Mouse (Mus musculus) cerebellum, adult 2 months (tissue): ENCODE measurements around the gene Mcoln3. TPM values are rescaled to one million over a fixed set of nuclear protein-coding genes. Genes with fewer than 3 reads are reported as not detected.

ENCODE experiments used
- DNase-seq, 2 experiments: peaks; one replicate each; pipeline ENCODE4 v3.0.0; 2021
- H3K27ac ChIP-seq: fragments of 200-500 bp; 2 replicates; pipeline ENCODE4 v1.5.1; 2012; ENCODE audit warnings: low read length, control low read depth, inconsistent platforms; ENCODE audit not compliant: insufficient read depth
- H3K27me3 ChIP-seq: fragments of 200-500 bp; 2 replicates; pipeline ENCODE4 v1.6.1; 2012; ENCODE audit warnings: inconsistent platforms, mild to moderate bottlenecking, low read length, moderate library complexity; ENCODE audit not compliant: control insufficient read depth, insufficient read depth
- H3K4me1 ChIP-seq: fragments of 200-500 bp; 2 replicates; pipeline ENCODE4 v1.6.1; 2011; ENCODE audit warnings: low read length; ENCODE audit not compliant: control insufficient read depth, insufficient read depth
- H3K4me3 ChIP-seq: fragments of 200-500 bp; replicated peaks from 2 replicates; pipeline ENCODE3; 2011; ENCODE audit warnings: mild to moderate bottlenecking, low read depth, low read length, control low read depth; ENCODE audit not compliant: insufficient read depth
- CTCF ChIP-seq: fragments of 200-500 bp; IDR thresholded peaks from 2 replicates; pipeline ENCODE4 v1.5.1; 2011; ENCODE audit warnings: low read depth, mild to moderate bottlenecking, control low read depth, low read length, moderate library complexity, borderline replicate concordance; ENCODE audit not compliant: insufficient read depth
- POLR2A ChIP-seq: fragments of 200-500 bp; IDR thresholded peaks from 2 replicates; pipeline ENCODE4 v1.6.1; 2011; ENCODE audit warnings: low read length, control low read depth, borderline replicate concordance; ENCODE audit not compliant: insufficient read depth
- WGBS: fragments of 180-500 bp; shearing (Covaris S2); methylation state at CpG from one replicate; pipeline ENCODE4 v1.1.7; 2018; 5-methylcytosine and 5-hydroxymethylcytosine counted together
- polyA plus RNA-seq: library from polyadenylated mRNA; depleted of rRNA; stranded (reverse); fragments of >200 nt; gene quantifications from 2 replicates; pipeline ENCODE4 v1.2.3, GENCODE M21; 2012

The Mcoln3 gene
- polyA plus RNA-seq, 1 experiment: 0.07 TPM

GRCm38 (mm10) chr3:146099925-146100324, 17.3 kb upstream of the Mcoln3 start:
- no peaks in the 10 kb centered on the region for H3K27me3 ChIP-seq
- no peak overlapping the region for H3K27ac ChIP-seq
- no peak overlapping the region for H3K4me3 ChIP-seq
- TF ChIP-seq CTCF (no peak), POLR2A (no peak)
- no peaks in the 10 kb centered on the region for H3K4me1 ChIP-seq
- DNase-seq: no peak

GRCm38 (mm10) chr3:146102049-146102448, 15.2 kb upstream of the Mcoln3 start:
- no peak for TF ChIP-seq POLR2A
- TF ChIP-seq CTCF: no peak
- Histone ChIP-seq H3K27ac (no peak overlapping the region), H3K27me3 (no peaks in the 10 kb centered on the region), H3K4me3 (no peak overlapping the region), H3K4me1 (no peaks in the 10 kb centered on the region)
- 54% methylated on average over 6 of the region's 6 CpGs for WGBS
- DNase-seq: no peak

- WGBS: 3% methylated on average over 18 of the region's 18 CpGs
- no peaks in the 10 kb centered on the region for H3K27me3 ChIP-seq
- no peak for DNase-seq
- no peak overlapping the region for H3K27ac ChIP-seq
- H3K4me3 ChIP-seq: peak overlapping the region; percentile 17
- H3K4me1 ChIP-seq: no peaks in the 10 kb centered on the region
- TF ChIP-seq CTCF (no peak), POLR2A (no peak)
These were observed 10.0 kb upstream of the Mcoln3 start for GRCm38 (mm10) chr3:146107116-146107849.

GRCm38 (mm10) chr3:146107921-146108571, 9.2 kb upstream of the Mcoln3 start, which contains the start of gene Wdr63:
TSS of gene Wdr63 (minus strand) at chr3:146108130.
- Histone ChIP-seq H3K4me1 (no peaks in the 10 kb centered on the region), H3K27me3 (no peaks in the 10 kb centered on the region), H3K27ac (no peak within 1 kb of the TSS), H3K4me3 (peak within 1 kb of the TSS; percentile 49)
- no peak for TF ChIP-seq CTCF
- TF ChIP-seq POLR2A: no peak
- peak; percentile 35 to 69 for DNase-seq
- WGBS: 13% methylated on average over 18 of the region's 18 CpGs

- DNase-seq: no peak
- no peaks in the 10 kb centered on the region for H3K4me1 ChIP-seq
- 81% methylated on average over 2 of the region's 2 CpGs for WGBS
- H3K27ac ChIP-seq: no peak overlapping the region
- no peaks in the 10 kb centered on the region for H3K27me3 ChIP-seq
- TF ChIP-seq POLR2A: no peak
- TF ChIP-seq CTCF: no peak
- H3K4me3 ChIP-seq: no peak overlapping the region
These were observed 8.3 kb upstream of the Mcoln3 start for GRCm38 (mm10) chr3:146108945-146109344.

GRCm38 (mm10) chr3:146110358-146110757, 6.9 kb upstream of the Mcoln3 start:
- H3K4me3 ChIP-seq: no peak overlapping the region
- H3K4me1 ChIP-seq: no peaks in the 10 kb centered on the region
- no peak overlapping the region for H3K27ac ChIP-seq
- no peaks in the 10 kb centered on the region for H3K27me3 ChIP-seq
- DNase-seq: no peak
- no peak for TF ChIP-seq CTCF
- TF ChIP-seq POLR2A: no peak
- WGBS: 75% methylated on average over 2 of the region's 2 CpGs

- TF ChIP-seq CTCF (no peak), POLR2A (no peak)
- DNase-seq: no peak
- no peak overlapping the region for H3K4me3 ChIP-seq
- 74% methylated on average over 6 of the region's 6 CpGs for WGBS
- H3K27me3 ChIP-seq: no peaks in the 10 kb centered on the region
- H3K27ac ChIP-seq: no peak overlapping the region
- no peaks in the 10 kb centered on the region for H3K4me1 ChIP-seq
These were observed 6.3 kb upstream of the Mcoln3 start for GRCm38 (mm10) chr3:146110916-146111315.

GRCm38 (mm10) chr3:146117997-146118457, 777 bp downstream of the Mcoln3 start:
- 0 out of 2 replicates have a peak, but pooled peaks cover 2% of the 10 kb centered on the region for H3K27me3 ChIP-seq
- H3K4me3 ChIP-seq: no peak overlapping the region
- TF ChIP-seq CTCF: no peak
- no peak for TF ChIP-seq POLR2A
- H3K4me1 ChIP-seq: no peaks in the 10 kb centered on the region
- no peak for DNase-seq
- H3K27ac ChIP-seq: no peak overlapping the region
- WGBS: 64% methylated on average over 9 of the region's 9 CpGs
